Mouse (Mus musculus): ENCODE results near the gene Pif1. TPM values are rescaled to one million over a fixed set of nuclear protein-coding genes. Genes with fewer than 3 reads are reported as not detected.

Pif1 gene
- polyA plus RNA-seq, 1 experiment from 2014 or later = 18.4 TPM

DNA sequence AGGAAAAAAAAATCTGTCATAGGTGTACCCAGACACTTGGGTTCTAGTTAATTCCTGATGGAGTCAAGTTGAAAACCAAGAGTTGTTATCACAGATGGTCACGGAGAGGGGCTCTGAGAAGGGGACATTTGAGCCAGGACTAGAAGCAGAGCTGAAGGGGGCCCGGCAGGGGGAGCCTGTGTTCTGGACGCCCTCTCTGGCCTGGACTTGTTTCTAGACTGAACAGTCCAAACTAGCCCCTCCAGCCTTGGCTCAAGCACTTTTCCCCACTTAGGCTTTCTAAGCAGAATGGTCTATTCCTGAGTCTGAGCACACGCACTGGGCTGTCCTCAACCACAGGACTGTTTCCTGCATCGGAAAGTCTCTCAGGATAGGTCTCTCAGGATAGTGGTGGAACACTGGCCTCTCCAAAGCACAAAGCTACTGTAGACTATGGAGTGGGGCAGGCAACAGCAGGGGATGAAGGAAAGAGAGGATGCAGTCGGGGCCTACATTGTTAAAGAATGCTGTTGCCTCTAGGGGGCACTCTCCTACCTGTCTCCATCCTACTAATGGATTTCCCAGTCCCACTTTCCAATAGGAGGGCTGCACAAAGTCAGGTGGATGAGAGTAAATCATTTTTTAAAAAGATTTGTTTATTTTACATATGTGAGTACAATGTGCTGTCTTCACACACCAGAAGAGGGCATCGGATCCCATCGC, 16.6 kb downstream of the Pif1 start:
- no peak overlapping the region for H3K4me3 ChIP-seq
- H3K27me3 ChIP-seq = no peaks in the 10 kb centered on the region
- H3K9ac ChIP-seq = no peak overlapping the region
- no peak overlapping the region for H3K4me2 ChIP-seq
- no peak overlapping the region for H3K27ac ChIP-seq
- 46% methylated on average over 8 of the region's 8 CpGs for WGBS
- H3K4me1 ChIP-seq = peaks cover 17% of the 10 kb centered on the region
- no peak for ATAC-seq (ENCODE audit: insufficient number of reproducible peaks, insufficient read depth, low FRiP score, low TSS enrichment, low read depth)
- H3K9me3 ChIP-seq = no peaks in the 10 kb centered on the region
- no peaks in the 10 kb centered on the region for H3K36me3 ChIP-seq

DNA sequence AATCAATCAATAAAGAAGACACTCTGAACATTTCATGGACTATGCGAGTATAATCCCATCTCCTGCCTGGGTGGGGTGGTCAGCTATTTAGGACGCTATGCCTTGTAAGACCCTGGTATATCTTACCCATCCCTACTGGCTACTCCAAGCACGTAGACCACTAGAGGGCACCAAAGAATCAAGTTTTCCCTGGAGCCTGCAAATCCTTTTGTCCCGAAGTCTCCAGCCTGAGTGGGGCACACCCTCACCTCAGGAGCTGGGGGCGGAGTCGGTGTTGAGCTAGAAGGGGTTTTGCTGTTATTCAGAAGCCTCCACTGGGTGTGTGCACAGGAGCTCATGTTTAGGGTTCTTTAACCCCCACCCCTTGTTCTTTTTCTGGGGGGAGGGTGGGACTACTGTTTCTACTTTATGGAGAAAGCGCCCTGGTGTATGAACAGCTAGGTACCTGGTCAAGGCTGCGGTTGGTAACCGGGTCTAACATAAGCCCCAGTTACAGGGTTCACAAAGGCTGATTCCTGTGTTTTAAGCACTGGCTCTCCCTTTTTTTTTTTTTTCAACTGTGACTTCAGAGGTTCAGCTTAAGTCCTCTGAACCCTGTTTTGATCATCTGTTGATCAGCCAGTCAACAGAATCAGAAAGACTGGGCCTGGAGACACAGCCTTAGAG, 18.6 kb downstream of the Pif1 start:
- H3K27me3 ChIP-seq = no peaks in the 10 kb centered on the region
- no peak overlapping the region for H3K27ac ChIP-seq
- peak overlapping the region; percentile 52; the same call in 1 of the 2 replicates for H3K9ac ChIP-seq
- peak overlapping the region; percentile 51 for H3K4me2 ChIP-seq
- ATAC-seq (ENCODE audit: insufficient number of reproducible peaks, insufficient read depth, low FRiP score, low TSS enrichment, low read depth) = peak; percentile 48; the same call in 1 of the 2 replicates
- H3K9me3 ChIP-seq = no peaks in the 10 kb centered on the region
- H3K4me1 ChIP-seq = peaks cover 17% of the 10 kb centered on the region
- peak overlapping the region; percentile 16; the same call in 1 of the 2 replicates for H3K4me3 ChIP-seq
- 6% methylated on average over 9 of the region's 9 CpGs for WGBS
- H3K36me3 ChIP-seq = no peaks in the 10 kb centered on the region

DNA sequence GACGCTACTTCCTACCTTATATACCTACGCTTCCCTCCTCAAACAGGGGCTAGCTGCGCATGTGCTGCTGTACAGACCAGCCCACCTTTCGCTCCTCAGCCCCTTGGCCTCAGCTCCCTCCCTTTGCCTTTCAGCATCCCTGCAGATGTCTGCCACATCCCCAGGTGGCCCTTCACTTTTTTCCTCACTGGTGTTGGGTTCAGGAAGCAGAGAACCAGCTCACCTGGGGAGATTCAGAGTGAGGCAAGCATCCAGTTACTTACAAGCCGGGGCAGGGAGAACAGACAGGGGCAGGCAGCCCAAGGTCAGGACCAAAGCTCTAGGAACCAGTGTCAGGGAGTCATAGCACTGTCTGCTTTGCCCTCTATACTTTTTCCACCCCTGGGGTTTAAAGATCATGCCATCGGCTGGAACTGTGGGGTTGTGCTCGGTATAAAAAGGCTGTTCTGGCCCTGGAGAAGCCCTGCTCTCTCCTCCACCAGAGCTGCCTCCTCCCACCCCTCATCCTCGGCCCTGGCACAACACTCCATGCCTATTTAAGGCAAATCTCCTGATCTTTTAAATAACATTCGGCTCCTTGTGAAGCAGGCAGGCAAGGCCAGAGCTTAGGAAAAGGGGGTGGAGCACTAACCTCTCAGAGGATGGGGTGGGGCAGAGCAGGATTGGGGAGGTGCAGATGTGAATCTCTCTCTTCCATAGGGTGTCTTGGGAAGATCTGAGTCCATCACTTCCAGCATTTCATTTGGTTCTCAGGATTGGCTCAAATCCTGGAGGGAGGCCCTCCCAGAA, 19.6 kb downstream of the Pif1 start:
- H3K9ac ChIP-seq = peak overlapping the region; percentile 27; the same call in 1 of the 2 replicates
- WGBS = 32% methylated on average over 9 of the region's 9 CpGs

DNA sequence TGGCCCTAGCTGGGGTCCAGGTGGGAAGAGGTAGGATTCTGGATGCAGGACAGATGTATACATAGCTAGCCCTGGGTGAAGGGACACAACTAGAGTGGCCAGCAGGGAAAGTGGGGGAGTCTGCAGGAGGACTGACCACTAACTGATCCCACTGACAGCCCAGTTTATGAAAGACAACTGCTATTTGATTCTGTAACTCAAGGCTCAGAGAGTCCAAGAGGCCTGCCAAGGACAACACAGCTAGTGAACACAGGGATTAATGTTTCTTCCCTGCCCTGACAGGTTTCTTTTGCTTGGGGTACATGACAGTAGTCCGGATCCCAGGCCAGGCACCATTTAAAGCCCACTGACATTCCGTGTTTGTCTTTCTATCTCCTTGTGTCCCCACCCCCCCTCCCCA, 20.2 kb downstream of the Pif1 start:
- Histone ChIP-seq H3K9me3 (no peaks in the 10 kb centered on the region), H3K27me3 (no peaks in the 10 kb centered on the region), H3K4me1 (peaks cover 17% of the 10 kb centered on the region), H3K27ac (no peak overlapping the region), H3K9ac (no peak overlapping the region), H3K4me2 (no peak overlapping the region), H3K36me3 (no peaks in the 10 kb centered on the region), H3K4me3 (no peak overlapping the region)
- WGBS = 53% methylated on average over 2 of the region's 2 CpGs
- ATAC-seq (ENCODE audit: insufficient number of reproducible peaks, insufficient read depth, low FRiP score, low TSS enrichment, low read depth) = no peak

More for the DNA sequence above, 19.6 kb downstream of the Pif1 start:
- Histone ChIP-seq H3K27me3 (no peaks in the 10 kb centered on the region), H3K36me3 (no peaks in the 10 kb centered on the region), H3K27ac (no peak overlapping the region), H3K9me3 (no peaks in the 10 kb centered on the region), H3K4me3 (no peak overlapping the region), H3K4me2 (no peak overlapping the region), H3K4me1 (peaks cover 17% of the 10 kb centered on the region)
- no peak; the same call in 1 of the 2 replicates for ATAC-seq (ENCODE audit: insufficient number of reproducible peaks, insufficient read depth, low FRiP score, low TSS enrichment, low read depth)

DNA sequence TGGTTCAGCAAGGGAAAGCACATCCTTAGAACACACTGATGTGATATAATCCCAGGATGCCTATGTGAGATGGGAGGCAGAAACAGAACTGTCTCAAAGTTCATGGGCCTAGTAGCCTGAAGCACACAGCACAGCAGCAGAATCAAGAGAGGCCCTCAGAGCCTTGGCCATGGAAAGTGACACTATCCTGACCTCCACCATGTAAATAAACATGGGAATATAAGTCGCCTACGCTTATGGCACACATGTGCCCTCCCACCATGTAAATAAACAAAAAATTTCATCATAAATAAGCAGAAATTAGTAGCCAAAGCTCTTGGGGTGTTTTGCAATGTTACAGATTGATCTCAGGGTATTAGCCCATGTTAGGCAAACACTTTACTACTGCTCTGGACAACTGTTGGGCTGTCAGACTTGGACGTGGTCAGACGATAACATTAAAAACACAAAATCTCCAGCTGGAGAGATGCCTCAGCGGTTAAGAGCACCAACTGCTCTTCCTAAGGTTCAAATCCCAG, 25.1 kb downstream of the Pif1 start:
- Histone ChIP-seq H3K4me3 (no peak overlapping the region), H3K9ac (no peak overlapping the region), H3K27ac (no peak overlapping the region), H3K4me2 (no peak overlapping the region), H3K4me1 (peaks cover 2% of the 10 kb centered on the region; the same call in 1 of the 2 replicates), H3K36me3 (no peaks in the 10 kb centered on the region), H3K27me3 (no peaks in the 10 kb centered on the region), H3K9me3 (no peaks in the 10 kb centered on the region)
- ATAC-seq (ENCODE audit: insufficient number of reproducible peaks, insufficient read depth, low FRiP score, low TSS enrichment, low read depth) = no peak
- WGBS = 91% methylated on average over 5 of the region's 5 CpGs

DNA sequence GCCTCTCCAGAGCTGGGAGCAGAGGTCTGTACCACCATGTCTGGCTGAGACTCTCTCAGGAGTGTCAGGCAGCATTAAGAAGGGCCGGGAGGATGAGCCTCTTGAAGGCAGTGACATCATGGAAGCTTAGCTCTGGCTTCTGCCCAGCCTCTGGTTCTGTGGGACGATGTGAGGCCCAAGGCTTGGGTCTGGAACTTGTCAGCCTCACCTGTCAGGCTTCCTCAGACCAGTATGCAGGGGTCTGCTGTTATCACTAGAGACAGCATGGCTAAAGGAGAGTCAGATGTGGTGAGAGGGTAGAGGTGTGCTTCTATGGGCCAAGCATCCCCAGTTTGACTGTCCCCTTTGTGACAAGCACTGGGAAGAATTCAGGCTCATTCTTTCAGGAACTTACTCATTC, 26.1 kb downstream of the Pif1 start:
- no peaks in the 10 kb centered on the region for H3K4me1 ChIP-seq
- ATAC-seq (ENCODE audit: insufficient number of reproducible peaks, insufficient read depth, low FRiP score, low TSS enrichment, low read depth) = no peak
- WGBS = 47% methylated on average over 2 of the region's 2 CpGs
- no peaks in the 10 kb centered on the region for H3K36me3 ChIP-seq
- no peak overlapping the region for H3K4me2 ChIP-seq
- H3K4me3 ChIP-seq = no peak overlapping the region
- H3K27me3 ChIP-seq = no peaks in the 10 kb centered on the region
- H3K27ac ChIP-seq = no peak overlapping the region
- no peaks in the 10 kb centered on the region for H3K9me3 ChIP-seq
- no peak overlapping the region for H3K9ac ChIP-seq

DNA sequence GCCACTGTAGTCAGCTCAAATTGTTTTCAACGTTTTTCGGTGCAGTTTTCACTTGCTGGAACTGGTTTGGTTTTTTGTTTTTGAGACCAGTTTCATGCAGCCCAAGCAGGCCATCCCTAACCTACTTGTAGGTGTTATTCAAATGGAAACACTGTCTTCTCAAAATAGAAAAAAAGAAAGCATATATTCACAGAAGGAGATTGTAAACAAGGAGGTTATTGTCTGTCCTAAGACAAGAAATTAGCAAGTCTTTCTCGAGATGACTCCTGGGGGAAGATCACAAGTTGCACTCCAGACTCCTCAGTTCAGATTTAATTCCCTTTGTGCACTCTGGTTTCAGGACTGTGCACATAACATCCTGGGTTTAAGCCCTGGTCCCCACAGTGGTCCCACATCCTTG, 32.4 kb downstream of the Pif1 start:
- H3K4me2 ChIP-seq = no peak overlapping the region
- no peak overlapping the region for H3K4me3 ChIP-seq
- H3K9ac ChIP-seq = no peak overlapping the region
- H3K36me3 ChIP-seq = no peaks in the 10 kb centered on the region
- H3K27ac ChIP-seq = no peak overlapping the region
- H3K27me3 ChIP-seq = no peaks in the 10 kb centered on the region
- no peaks in the 10 kb centered on the region for H3K4me1 ChIP-seq
- 49% methylated on average over 3 of the region's 3 CpGs for WGBS
- ATAC-seq (ENCODE audit: insufficient number of reproducible peaks, insufficient read depth, low FRiP score, low TSS enrichment, low read depth) = no peak
- H3K9me3 ChIP-seq = no peaks in the 10 kb centered on the region

DNA sequence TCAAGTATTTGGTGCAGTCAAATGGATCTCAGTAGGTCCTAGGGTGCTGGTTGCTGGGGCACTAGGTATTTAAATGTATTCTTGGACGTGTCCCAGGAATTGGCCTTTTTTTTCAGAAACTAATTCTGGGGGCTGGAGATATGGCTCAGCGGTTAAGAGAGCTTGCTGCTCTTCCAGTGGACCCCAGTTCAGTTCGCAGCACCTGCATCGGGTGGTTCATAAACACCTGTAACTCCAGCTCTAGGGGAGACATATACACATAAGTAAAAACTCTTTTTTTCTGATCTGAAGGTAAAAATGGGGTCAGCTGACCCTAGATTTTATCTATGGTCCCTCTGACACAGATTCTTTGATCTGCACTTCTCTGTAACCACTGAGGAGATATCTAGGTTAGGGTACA, 34.2 kb downstream of the Pif1 start:
- no peaks in the 10 kb centered on the region for H3K27me3 ChIP-seq
- H3K4me3 ChIP-seq = no peak overlapping the region
- H3K36me3 ChIP-seq = no peaks in the 10 kb centered on the region
- 91% methylated on average over 4 of the region's 4 CpGs for WGBS
- ATAC-seq (ENCODE audit: insufficient number of reproducible peaks, insufficient read depth, low FRiP score, low TSS enrichment, low read depth) = no peak
- no peak overlapping the region for H3K4me2 ChIP-seq
- no peaks in the 10 kb centered on the region for H3K9me3 ChIP-seq
- no peak overlapping the region for H3K27ac ChIP-seq
- no peak overlapping the region for H3K9ac ChIP-seq
- no peaks in the 10 kb centered on the region for H3K4me1 ChIP-seq

DNA sequence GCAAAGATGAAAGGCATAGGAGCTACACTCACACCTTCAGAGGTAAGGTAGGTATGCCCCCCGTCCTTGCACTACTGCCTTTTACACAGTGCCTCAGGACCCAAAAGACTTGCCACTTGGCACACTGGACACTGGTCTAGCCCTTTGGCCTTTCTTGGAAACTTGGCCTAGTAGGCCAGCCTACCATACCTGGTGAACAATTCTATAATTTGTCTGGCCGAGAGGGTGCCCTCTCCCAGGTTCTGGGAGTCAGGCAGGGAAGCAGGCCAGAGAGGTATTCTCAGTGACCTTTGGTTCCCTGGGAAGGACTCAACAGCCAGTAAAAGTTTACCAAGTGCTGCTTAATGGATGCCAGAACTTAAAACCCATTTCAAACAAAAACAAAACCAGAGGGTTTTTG, 34.7 kb downstream of the Pif1 start:
- no peak overlapping the region for H3K9ac ChIP-seq
- H3K4me1 ChIP-seq = no peaks in the 10 kb centered on the region
- H3K27ac ChIP-seq = no peak overlapping the region
- 70% methylated on average over 2 of the region's 2 CpGs for WGBS
- H3K4me2 ChIP-seq = no peak overlapping the region
- H3K36me3 ChIP-seq = no peaks in the 10 kb centered on the region
- no peaks in the 10 kb centered on the region for H3K9me3 ChIP-seq
- H3K4me3 ChIP-seq = no peak overlapping the region
- ATAC-seq (ENCODE audit: insufficient number of reproducible peaks, insufficient read depth, low FRiP score, low TSS enrichment, low read depth) = no peak
- no peaks in the 10 kb centered on the region for H3K27me3 ChIP-seq

DNA sequence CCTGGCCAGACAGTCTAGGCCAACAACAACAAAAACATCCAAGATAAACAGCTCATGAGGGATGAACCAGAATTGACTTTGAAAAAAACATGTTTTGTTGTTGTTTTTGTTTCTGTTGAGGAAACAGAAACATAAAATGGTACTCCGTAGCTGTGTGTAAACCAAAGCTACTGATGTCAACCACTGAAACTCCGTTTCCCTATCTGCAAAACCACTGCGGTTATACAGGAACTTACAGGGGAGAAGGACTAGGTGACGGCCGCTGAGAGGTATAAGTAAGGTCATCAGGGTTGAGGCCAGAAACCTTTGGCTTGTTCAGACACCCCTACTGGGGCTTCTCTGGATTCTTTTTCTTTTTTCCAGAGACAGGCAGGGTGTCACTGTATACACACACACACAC, 35.9 kb downstream of the Pif1 start:
- Histone ChIP-seq H3K4me1 (no peaks in the 10 kb centered on the region), H3K9me3 (no peaks in the 10 kb centered on the region), H3K27me3 (peaks cover 9% of the 10 kb centered on the region), H3K36me3 (no peaks in the 10 kb centered on the region), H3K4me3 (no peak overlapping the region), H3K9ac (no peak overlapping the region), H3K4me2 (no peak overlapping the region), H3K27ac (no peak overlapping the region)
- WGBS = 85% methylated on average over 5 of the region's 5 CpGs
- no peak for ATAC-seq (ENCODE audit: insufficient number of reproducible peaks, insufficient read depth, low FRiP score, low TSS enrichment, low read depth)

DNA sequence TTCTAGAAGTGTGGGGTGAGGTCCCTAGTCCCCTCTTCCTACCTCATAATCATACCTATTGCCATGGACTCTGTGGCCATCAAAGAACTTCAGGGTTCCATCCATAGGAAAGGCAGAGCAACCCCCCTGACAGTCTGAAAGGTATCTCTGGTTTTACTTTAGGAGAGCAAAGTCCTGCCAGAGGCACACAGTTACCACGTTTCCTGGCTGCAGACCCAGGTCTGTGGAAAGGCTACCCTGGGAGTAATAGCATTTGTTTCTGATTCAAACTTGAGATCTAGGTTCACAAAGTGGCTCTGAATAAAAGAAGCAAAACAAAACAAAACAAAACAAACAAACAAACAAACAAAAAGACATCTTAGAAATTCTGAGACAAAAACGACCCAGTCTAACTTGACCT, 37.3 kb downstream of the Pif1 start:
- Histone ChIP-seq H3K27me3 (peaks cover 21% of the 10 kb centered on the region), H3K4me1 (peaks cover 5% of the 10 kb centered on the region; the same call in 1 of the 2 replicates), H3K27ac (no peak overlapping the region), H3K4me2 (no peak overlapping the region), H3K36me3 (no peaks in the 10 kb centered on the region), H3K4me3 (no peak overlapping the region), H3K9me3 (no peaks in the 10 kb centered on the region), H3K9ac (no peak overlapping the region)
- ATAC-seq (ENCODE audit: insufficient number of reproducible peaks, insufficient read depth, low FRiP score, low TSS enrichment, low read depth) = no peak
- WGBS = 55% methylated on average over 2 of the region's 2 CpGs
